Mouse (Mus musculus) heart, postnatal 0 days (tissue): ENCODE measurements around the gene Shisa5. TPM values are rescaled to one million over a fixed set of nuclear protein-coding genes. Genes with fewer than 3 reads are reported as not detected.

Experiments used
- ATAC-seq: fragments of 200-750 bp; cut with Nextera tagmentation; 2 replicates; pipeline ENCODE4 v1.8.0; 2017; ENCODE audit warnings: low read depth, moderate number of reproducible peaks, moderate library complexity; ENCODE audit not compliant: insufficient read depth
- DNase-seq: peaks from one replicate; pipeline ENCODE4 v3.0.0-alpha.2; 2016; ENCODE audit warnings: low spot score
- H3K27ac ChIP-seq: fragments of 300-500 bp; sonication (generic); 2 replicates; pipeline ENCODE4 v1.5.1; 2014; ENCODE audit warnings: low read depth, mild to moderate bottlenecking
- H3K27me3 ChIP-seq: fragments of 300-500 bp; sonication (generic); 2 replicates; pipeline ENCODE4 v1.6.1; 2014; ENCODE audit warnings: low read length, mixed read lengths; ENCODE audit not compliant: control insufficient read depth, insufficient read depth
- H3K36me3 ChIP-seq: fragments of 300-500 bp; sonication (generic); replicated peaks from 2 replicates; pipeline ENCODE4 v1.6.1; 2014; ENCODE audit warnings: low read length, mixed read lengths; ENCODE audit not compliant: control insufficient read depth, insufficient read depth
- H3K4me1 ChIP-seq: fragments of 300-500 bp; sonication (generic); 2 replicates; pipeline ENCODE4 v1.6.1; 2014; ENCODE audit warnings: antibody characterized with exemption; ENCODE audit not compliant: control insufficient read depth, insufficient read depth
- H3K4me2 ChIP-seq: fragments of 300-500 bp; sonication (generic); 2 replicates; pipeline ENCODE4 v1.6.1; 2014; ENCODE audit warnings: low read depth, mild to moderate bottlenecking, low read length, moderate library complexity
- H3K4me3 ChIP-seq: fragments of 300-500 bp; sonication (generic); 2 replicates; pipeline ENCODE4 v1.5.1; 2014; ENCODE audit warnings: low read depth, low read length
- H3K9ac ChIP-seq: fragments of 300-500 bp; sonication (generic); replicated peaks from 2 replicates; pipeline ENCODE4 v1.6.1; 2014; ENCODE audit warnings: low read depth, low read length, mixed read lengths
- H3K9me3 ChIP-seq: fragments of 300-500 bp; sonication (generic); replicated peaks from 2 replicates; pipeline ENCODE4 v1.6.1; 2016; ENCODE audit warnings: low read length; ENCODE audit not compliant: control insufficient read depth
- CTCF ChIP-seq: IDR thresholded peaks from 2 replicates; pipeline ENCODE4 v1.5.1; 2016; ENCODE audit warnings: antibody characterized with exemption, control low read depth, low read depth
- EP300 ChIP-seq: IDR thresholded peaks from 2 replicates; pipeline ENCODE4 v1.6.1; 2016; ENCODE audit warnings: antibody characterized with exemption, low read depth
- WGBS: fragments of 180-500 bp; shearing (Covaris S2); extraction: QIAGEN DNeasy Blood & Tissue Kit; methylation state at CpG from one replicate; pipeline ENCODE4 v1.1.7; 2014; 5-methylcytosine and 5-hydroxymethylcytosine counted together
- polyA plus RNA-seq: library from polyadenylated mRNA; unstranded; fragments of >200 nt; fragmentation: Nextera tagmentation; extraction: Ambion mirVana; gene quantifications from 2 replicates; pipeline ENCODE4 v1.2.1, GENCODE M21; 2015
- total RNA-seq: library from RNA; depleted of rRNA; stranded (reverse); fragments of >200 nt; gene quantifications from 2 replicates; pipeline ENCODE4 v1.2.3, GENCODE M21; 2014; ENCODE audit warnings: low replicate concordance

Gene Shisa5
- total and polyA plus RNA-seq, 2 experiments from 2014 or later, result 51.8 to 102 TPM

- H3K27me3 ChIP-seq, result no peaks in the 10 kb centered on the region
- H3K4me2 ChIP-seq, result no peak overlapping the region
- DNase-seq, result no peak
- H3K36me3 ChIP-seq, result no peaks in the 10 kb centered on the region
- TF ChIP-seq CTCF (no peak), EP300 (no peak)
- no peak for ATAC-seq
- no peak overlapping the region for H3K27ac ChIP-seq
- 46% methylated on average over 8 of the region's 8 CpGs for WGBS
- no peaks in the 10 kb centered on the region for H3K4me1 ChIP-seq
- no peaks in the 10 kb centered on the region for H3K9me3 ChIP-seq
- H3K9ac ChIP-seq, result no peak overlapping the region
- H3K4me3 ChIP-seq, result no peak overlapping the region
Observed at GRCm38 (mm10) chr9:109015397-109015796, 23.0 kb upstream of the Shisa5 start.

- no peak for DNase-seq
- no peak overlapping the region for H3K4me3 ChIP-seq
- no peaks in the 10 kb centered on the region for H3K27me3 ChIP-seq
- H3K9me3 ChIP-seq, result no peaks in the 10 kb centered on the region
- 42% methylated on average over 11 of the region's 11 CpGs for WGBS
- TF ChIP-seq CTCF (no peak), EP300 (no peak)
- H3K4me1 ChIP-seq, result no peaks in the 10 kb centered on the region
- ATAC-seq, result no peak
- no peak overlapping the region for H3K4me2 ChIP-seq
- no peak overlapping the region for H3K27ac ChIP-seq
- H3K36me3 ChIP-seq, result no peaks in the 10 kb centered on the region
- H3K9ac ChIP-seq, result no peak overlapping the region
Observed at GRCm38 (mm10) chr9:109016973-109017604, 21.3 kb upstream of the Shisa5 start.

DNA sequence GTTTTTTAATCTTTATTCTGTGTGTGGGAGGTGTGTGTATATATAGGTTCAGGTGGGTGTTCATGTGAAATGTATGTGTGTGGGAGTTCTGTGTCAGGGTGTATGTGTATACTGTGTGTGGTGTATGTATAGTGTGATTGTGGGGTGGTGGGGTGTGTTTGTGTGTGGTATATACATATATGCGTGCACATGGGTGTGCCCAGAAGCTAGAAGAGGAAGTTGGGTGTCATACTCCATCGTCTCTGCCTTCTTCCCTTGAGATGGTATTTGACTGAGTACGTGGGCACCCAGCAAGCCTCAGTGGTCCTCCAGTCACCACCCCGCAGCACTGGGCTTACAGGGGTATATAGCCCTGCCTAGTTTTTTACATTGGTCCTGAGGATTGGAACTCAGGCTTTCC, 16.9 kb upstream of the Shisa5 start:
- Histone ChIP-seq H3K9ac (no peak overlapping the region), H3K36me3 (no peaks in the 10 kb centered on the region), H3K4me2 (no peak overlapping the region), H3K4me3 (no peak overlapping the region), H3K27me3 (no peaks in the 10 kb centered on the region), H3K4me1 (no peaks in the 10 kb centered on the region), H3K9me3 (no peaks in the 10 kb centered on the region), H3K27ac (no peak overlapping the region)
- no peak for DNase-seq
- 78% methylated on average over 4 of the region's 4 CpGs for WGBS
- TF ChIP-seq CTCF, result no peak
- no peak for TF ChIP-seq EP300
- no peak for ATAC-seq

- DNase-seq (no peak), ATAC-seq (no peak)
- H3K9me3 ChIP-seq, result no peaks in the 10 kb centered on the region
- H3K36me3 ChIP-seq, result no peaks in the 10 kb centered on the region
- TF ChIP-seq CTCF (no peak), EP300 (no peak)
- H3K27me3 ChIP-seq, result no peaks in the 10 kb centered on the region
- no peak overlapping the region for H3K27ac ChIP-seq
- H3K4me1 ChIP-seq, result no peaks in the 10 kb centered on the region
- no peak overlapping the region for H3K4me3 ChIP-seq
- H3K9ac ChIP-seq, result no peak overlapping the region
- no peak overlapping the region for H3K4me2 ChIP-seq
- 75% methylated on average over 17 of the region's 17 CpGs for WGBS
Observed at GRCm38 (mm10) chr9:109022866-109023685, 15.3 kb upstream of the Shisa5 start.

DNA sequence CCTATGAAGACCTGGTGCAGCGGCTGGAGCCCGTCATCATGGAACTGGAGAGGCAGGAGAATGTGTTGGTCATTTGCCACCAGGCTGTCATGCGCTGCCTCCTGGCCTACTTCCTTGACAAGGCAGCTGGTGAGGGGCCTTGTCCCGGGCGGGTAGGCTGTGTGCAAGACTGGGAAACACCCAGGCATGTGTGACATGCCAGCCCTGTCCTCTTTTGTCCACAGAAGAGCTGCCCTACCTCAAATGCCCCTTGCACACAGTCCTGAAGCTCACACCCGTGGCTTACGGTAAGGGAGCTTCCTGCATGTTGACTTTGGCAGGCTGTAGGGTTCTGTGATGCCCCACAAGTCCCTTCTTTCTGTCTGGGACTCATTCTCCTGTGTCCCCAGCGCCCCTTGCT, 10.8 kb upstream of the Shisa5 start:
- 41% methylated on average over 8 of the region's 8 CpGs for WGBS
- H3K36me3 ChIP-seq, result no peaks in the 10 kb centered on the region
- TF ChIP-seq EP300, result no peak
- TF ChIP-seq CTCF, result no peak
- no peaks in the 10 kb centered on the region for H3K9me3 ChIP-seq
- DNase-seq (peak; percentile 50), ATAC-seq (peak; percentile 81)
- H3K9ac ChIP-seq, result no peak overlapping the region
- H3K4me1 ChIP-seq, result no peaks in the 10 kb centered on the region
- peak overlapping the region; percentile 48; the same call in 1 of the 2 replicates for H3K27ac ChIP-seq
- H3K27me3 ChIP-seq, result no peaks in the 10 kb centered on the region
- no peak overlapping the region for H3K4me3 ChIP-seq
- no peak overlapping the region for H3K4me2 ChIP-seq
